Mouse (Mus musculus) heart, embryonic 13.5 days (tissue): ENCODE results near the gene Phospho2. TPM values are rescaled to one million over a fixed set of nuclear protein-coding genes. Genes with fewer than 3 reads are reported as not detected.
A peak's percentile ranks its signal among the peaks of the same experiment; 100 is the strongest.
"Not testable (repeated sequence)": the region's sequence is repeated elsewhere in the genome, so short reads cannot be mapped to it uniquely, and the experiment has no call there.

Experiments
- ATAC-seq: fragments of 200-750 bp; cut with Nextera tagmentation; 2 replicates; pipeline ENCODE4 v1.8.0; 2017; ENCODE audit warnings: moderate TSS enrichment; ENCODE audit not compliant: insufficient number of reproducible peaks, low FRiP score, low TSS enrichment; ENCODE audit errors: extremely low read depth
- H3K27ac ChIP-seq: fragments of 300-500 bp; sonication (generic); replicated peaks from 2 replicates; pipeline ENCODE4 v1.5.1; 2015; ENCODE audit warnings: moderate library complexity, mild to moderate bottlenecking, inconsistent platforms
- H3K27me3 ChIP-seq: fragments of 300-500 bp; sonication (generic); replicated peaks from 2 replicates; pipeline ENCODE4 v1.6.1; 2015; ENCODE audit warnings: mild to moderate bottlenecking, inconsistent platforms
- H3K36me3 ChIP-seq: fragments of 300-500 bp; sonication (generic); 2 replicates; pipeline ENCODE4 v1.6.1; 2015; ENCODE audit warnings: mild to moderate bottlenecking, inconsistent platforms
- H3K4me1 ChIP-seq: fragments of 300-500 bp; sonication (generic); 2 replicates; pipeline ENCODE4 v1.6.1; 2015; ENCODE audit warnings: inconsistent platforms
- H3K4me2 ChIP-seq: fragments of 300-500 bp; sonication (generic); 2 replicates; pipeline ENCODE4 v1.6.1; 2015; ENCODE audit warnings: inconsistent platforms, mild to moderate bottlenecking, moderate library complexity
- H3K4me3 ChIP-seq: fragments of 300-500 bp; sonication (generic); 2 replicates; pipeline ENCODE4 v1.5.1; 2015; ENCODE audit warnings: moderate library complexity, mild to moderate bottlenecking, inconsistent platforms
- H3K9ac ChIP-seq: fragments of 300-500 bp; sonication (generic); 2 replicates; pipeline ENCODE4 v1.6.1; 2015; ENCODE audit warnings: inconsistent platforms, mild to moderate bottlenecking, moderate library complexity
- H3K9me3 ChIP-seq: fragments of 300-500 bp; sonication (generic); 2 replicates; pipeline ENCODE4 v1.6.1; 2016; ENCODE audit warnings: inconsistent platforms
- whole genome bisulfite sequencing: fragments of 180-500 bp; shearing (Covaris S2); methylation state at CpG from one replicate; pipeline ENCODE4 v1.1.7; 2015; ENCODE audit warnings: mixed read lengths; 5-methylcytosine and 5-hydroxymethylcytosine counted together
- polyA plus RNA-seq: library from polyadenylated mRNA; unstranded; fragments of >200 nt; fragmentation: Nextera tagmentation; extraction: Ambion mirVana; gene quantifications from 2 replicates; pipeline ENCODE4 v1.2.1, GENCODE M21; 2015

Phospho2 gene
- polyA plus RNA-seq, 1 experiment from 2014 or later = 14.4 TPM

- no peak overlapping the region for H3K9ac ChIP-seq
- no peaks in the 10 kb centered on the region for H3K4me1 ChIP-seq
- H3K9me3 ChIP-seq = no peaks in the 10 kb centered on the region
- ATAC-seq = peak; percentile 73
- peaks cover 1% of the 10 kb centered on the region for H3K36me3 ChIP-seq
- peak overlapping the region; percentile 13; the same call in 1 of the 2 replicates for H3K4me3 ChIP-seq
- 37% methylated on average over 5 of the region's 5 CpGs for WGBS
- H3K27ac ChIP-seq = no peak overlapping the region
- peak overlapping the region; percentile 26 for H3K4me2 ChIP-seq
- H3K27me3 ChIP-seq = no peaks in the 10 kb centered on the region
Measured at GRCm38 (mm10) chr2:69802911-69803312, 13.5 kb downstream of the Phospho2 start.

GRCm38 (mm10) chr2:69803756-69804155 is 14.3 kb downstream of the Phospho2 start:
- H3K36me3 ChIP-seq = no peaks in the 10 kb centered on the region
- WGBS = 42% methylated on average over 8 of the region's 8 CpGs

GRCm38 (mm10) chr2:69804663-69805062 is 15.2 kb downstream of the Phospho2 start:
- H3K27ac ChIP-seq, ATAC-seq, H3K36me3 ChIP-seq, H3K4me1 ChIP-seq, H3K4me2 ChIP-seq, H3K27me3 ChIP-seq, H3K9ac ChIP-seq, H3K4me3 ChIP-seq, H3K9me3 ChIP-seq: not testable (repeated sequence)
- 72% methylated on average over 9 of the region's 9 CpGs for WGBS

More at GRCm38 (mm10) chr2:69803756-69804155, 14.3 kb downstream of the Phospho2 start:
- Histone ChIP-seq H3K4me1 (no peaks in the 10 kb centered on the region), H3K27me3 (no peaks in the 10 kb centered on the region), H3K4me2 (peak overlapping the region; percentile 26; the same call in 1 of the 2 replicates), H3K9ac (no peak overlapping the region), H3K4me3 (no peak overlapping the region), H3K27ac (no peak overlapping the region), H3K9me3 (no peaks in the 10 kb centered on the region)
- no peak for ATAC-seq

DNA sequence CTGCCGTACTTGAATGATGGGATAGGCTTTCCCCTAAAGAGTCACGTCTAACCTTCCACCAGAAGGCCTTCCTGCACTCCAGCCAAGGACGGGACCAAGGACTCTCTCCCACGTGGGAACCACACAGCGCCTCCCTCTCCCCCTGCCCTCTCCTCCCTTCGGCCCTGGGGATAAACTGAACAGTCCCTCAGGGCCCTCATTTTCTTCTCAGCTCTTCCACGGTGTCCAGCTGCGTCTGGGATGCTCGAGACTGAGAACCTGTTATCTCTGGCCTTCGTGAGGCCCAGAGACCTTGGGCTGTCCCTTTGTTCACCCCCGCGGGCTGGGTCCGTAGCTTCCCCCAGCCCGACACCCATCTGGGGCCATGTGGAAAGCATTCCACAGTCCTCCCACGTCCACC is 20.7 kb downstream of the Phospho2 start:
- Histone ChIP-seq H3K4me2 (no peak overlapping the region), H3K9ac (no peak overlapping the region), H3K36me3 (no peaks in the 10 kb centered on the region), H3K27me3 (no peaks in the 10 kb centered on the region), H3K4me3 (no peak overlapping the region), H3K4me1 (no peaks in the 10 kb centered on the region), H3K27ac (no peak overlapping the region), H3K9me3 (no peaks in the 10 kb centered on the region)
- 38% methylated on average over 15 of the region's 15 CpGs for WGBS
- no peak for ATAC-seq

GRCm38 (mm10) chr2:69811349-69811748 is 21.9 kb downstream of the Phospho2 start:
- not testable (repeated sequence) for ATAC-seq

DNA sequence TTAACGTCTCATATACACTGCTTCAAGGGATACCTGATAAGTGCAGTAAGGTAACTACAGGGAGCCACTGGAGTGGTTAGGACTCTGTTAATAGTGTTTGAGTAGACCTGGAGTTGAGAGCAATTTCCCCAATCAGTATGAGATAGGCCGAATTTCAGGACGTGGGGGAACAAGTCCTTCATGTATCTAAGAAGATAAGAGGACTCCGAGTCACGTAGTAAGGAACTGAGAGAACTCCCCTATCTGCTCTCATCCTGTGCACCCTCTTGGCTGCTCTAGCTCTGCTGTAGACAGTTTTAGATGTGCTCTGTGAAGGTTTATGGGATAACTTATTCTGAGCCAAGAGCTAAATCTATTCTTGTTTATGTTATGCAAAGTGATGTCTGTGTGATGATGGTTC is 27.2 kb downstream of the Phospho2 start:
- H3K27ac ChIP-seq = no peak overlapping the region
- no peak overlapping the region for H3K9ac ChIP-seq
- H3K36me3 ChIP-seq = no peaks in the 10 kb centered on the region
- ATAC-seq = no peak
- H3K4me1 ChIP-seq = peaks cover 17% of the 10 kb centered on the region
- H3K4me2 ChIP-seq = no peak overlapping the region
- WGBS = 19% methylated on average over 5 of the region's 5 CpGs
- H3K27me3 ChIP-seq = no peaks in the 10 kb centered on the region
- no peaks in the 10 kb centered on the region for H3K9me3 ChIP-seq
- H3K4me3 ChIP-seq = no peak overlapping the region

More at GRCm38 (mm10) chr2:69811349-69811748, 21.9 kb downstream of the Phospho2 start:
- not testable (repeated sequence) for H3K36me3 ChIP-seq, H3K4me1 ChIP-seq, H3K27ac ChIP-seq, H3K27me3 ChIP-seq, H3K4me2 ChIP-seq, H3K9ac ChIP-seq, H3K9me3 ChIP-seq, H3K4me3 ChIP-seq
- WGBS = 55% methylated on average over 7 of the region's 7 CpGs

DNA sequence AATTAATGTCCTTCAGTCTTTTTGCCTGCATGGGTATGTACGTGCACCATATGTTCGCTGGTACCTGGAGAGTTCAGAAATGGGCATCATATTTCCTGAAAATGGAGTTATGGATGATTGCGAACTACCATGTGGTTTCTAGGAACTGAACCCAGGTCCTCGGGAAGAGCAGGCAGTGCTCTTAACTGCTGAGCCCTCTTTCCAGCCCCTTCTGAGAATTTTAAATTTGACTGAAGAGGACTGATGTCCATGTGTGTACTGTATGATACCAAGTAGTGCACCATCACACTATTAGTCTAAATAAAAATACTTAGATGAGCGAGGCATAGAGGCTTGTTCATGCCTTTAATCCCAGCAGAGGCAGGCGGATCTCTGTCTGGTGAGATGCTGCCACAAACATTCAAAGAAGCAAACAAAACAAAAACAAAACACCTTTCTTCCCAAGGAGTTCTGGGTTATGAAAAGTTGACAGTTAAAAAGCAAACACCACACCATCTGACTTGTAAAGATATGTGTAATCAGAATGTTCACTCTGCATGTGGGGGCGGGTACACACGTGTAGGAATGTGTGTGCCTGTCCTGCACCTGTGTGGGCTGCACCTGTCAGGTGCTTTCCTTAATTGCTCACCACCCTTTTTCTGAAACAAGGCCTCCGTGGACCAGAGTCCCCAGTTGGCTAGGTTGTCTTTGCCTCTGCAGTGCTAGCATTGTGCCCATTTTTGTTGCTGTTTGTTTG is 29.1 kb downstream of the Phospho2 start:
- no peak for ATAC-seq

DNA sequence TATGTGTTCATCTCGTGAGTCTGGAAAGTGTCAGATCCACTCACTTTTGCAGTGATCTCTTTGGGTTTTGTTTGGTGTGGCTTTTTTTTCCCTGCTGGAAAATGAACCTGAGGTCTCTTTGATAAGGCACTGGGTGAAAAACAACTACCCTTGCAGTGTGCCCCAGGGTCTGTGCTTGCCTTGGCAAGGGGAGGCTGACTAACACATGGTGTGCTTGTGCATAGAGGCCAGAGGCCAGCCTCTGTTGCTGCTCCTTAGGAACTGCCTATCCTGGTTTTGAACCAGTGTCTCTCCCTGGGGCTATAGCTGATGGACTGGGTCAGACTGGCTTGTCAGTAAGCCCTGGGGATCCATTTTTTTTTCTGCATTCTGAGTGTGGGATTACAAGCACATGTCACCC is 30.8 kb downstream of the Phospho2 start:
- H3K27ac ChIP-seq = peak overlapping the region; percentile 56; the same call in 1 of the 2 replicates
- H3K27me3 ChIP-seq = no peaks in the 10 kb centered on the region
- H3K4me3 ChIP-seq = no peak overlapping the region
- peaks cover 38% of the 10 kb centered on the region for H3K4me1 ChIP-seq
- peaks cover 7% of the 10 kb centered on the region; the same call in 1 of the 2 replicates for H3K36me3 ChIP-seq
- H3K9ac ChIP-seq = no peak overlapping the region
- no peaks in the 10 kb centered on the region for H3K9me3 ChIP-seq
- WGBS = 49% methylated on average over 1 of the region's 1 CpGs
- no peak for ATAC-seq
- no peak overlapping the region for H3K4me2 ChIP-seq

More for the DNA sequence above, 29.1 kb downstream of the Phospho2 start:
- Histone ChIP-seq H3K27ac (no peak overlapping the region), H3K36me3 (no peaks in the 10 kb centered on the region), H3K4me3 (no peak overlapping the region), H3K4me1 (peaks cover 21% of the 10 kb centered on the region), H3K27me3 (no peaks in the 10 kb centered on the region), H3K4me2 (no peak overlapping the region), H3K9me3 (no peaks in the 10 kb centered on the region), H3K9ac (no peak overlapping the region)
- WGBS = 72% methylated on average over 9 of the region's 9 CpGs

DNA sequence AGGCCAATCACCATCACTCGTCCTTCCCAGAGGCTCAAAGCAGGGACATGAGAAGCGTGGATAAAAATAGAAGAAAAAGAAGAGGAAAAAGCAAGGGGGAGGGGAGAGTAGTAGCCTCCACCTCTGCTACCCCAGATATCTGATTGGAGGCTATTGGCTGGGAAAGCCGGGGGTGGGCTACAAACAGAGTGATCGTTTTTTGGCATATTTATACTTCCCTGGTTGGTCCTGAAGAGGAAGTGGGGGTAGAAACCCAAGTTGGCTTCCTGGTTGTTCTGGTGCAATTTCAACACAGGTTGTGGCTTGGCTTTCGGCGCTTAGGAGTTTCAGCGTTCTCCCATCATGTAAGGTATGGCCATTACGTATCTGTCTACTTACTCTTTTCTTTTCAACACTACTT is 32.3 kb downstream of the Phospho2 start, which contains the start of gene Klhl23:
TSS of gene Klhl23 (plus strand) at position 234 of the 400 bp plus-strand sequence.
- Histone ChIP-seq H3K36me3 (peaks cover 19% of the 10 kb centered on the region), H3K27me3 (no peaks in the 10 kb centered on the region), H3K9me3 (no peaks in the 10 kb centered on the region), H3K4me1 (peaks cover 45% of the 10 kb centered on the region), H3K4me3 (peak within 1 kb of the TSS; percentile 88), H3K4me2 (peak within 1 kb of the TSS; percentile 85), H3K9ac (peak within 1 kb of the TSS; percentile 98), H3K27ac (peak within 1 kb of the TSS; percentile 98)
- no peak for ATAC-seq
- 2% methylated on average over 8 of the region's 8 CpGs for WGBS

DNA sequence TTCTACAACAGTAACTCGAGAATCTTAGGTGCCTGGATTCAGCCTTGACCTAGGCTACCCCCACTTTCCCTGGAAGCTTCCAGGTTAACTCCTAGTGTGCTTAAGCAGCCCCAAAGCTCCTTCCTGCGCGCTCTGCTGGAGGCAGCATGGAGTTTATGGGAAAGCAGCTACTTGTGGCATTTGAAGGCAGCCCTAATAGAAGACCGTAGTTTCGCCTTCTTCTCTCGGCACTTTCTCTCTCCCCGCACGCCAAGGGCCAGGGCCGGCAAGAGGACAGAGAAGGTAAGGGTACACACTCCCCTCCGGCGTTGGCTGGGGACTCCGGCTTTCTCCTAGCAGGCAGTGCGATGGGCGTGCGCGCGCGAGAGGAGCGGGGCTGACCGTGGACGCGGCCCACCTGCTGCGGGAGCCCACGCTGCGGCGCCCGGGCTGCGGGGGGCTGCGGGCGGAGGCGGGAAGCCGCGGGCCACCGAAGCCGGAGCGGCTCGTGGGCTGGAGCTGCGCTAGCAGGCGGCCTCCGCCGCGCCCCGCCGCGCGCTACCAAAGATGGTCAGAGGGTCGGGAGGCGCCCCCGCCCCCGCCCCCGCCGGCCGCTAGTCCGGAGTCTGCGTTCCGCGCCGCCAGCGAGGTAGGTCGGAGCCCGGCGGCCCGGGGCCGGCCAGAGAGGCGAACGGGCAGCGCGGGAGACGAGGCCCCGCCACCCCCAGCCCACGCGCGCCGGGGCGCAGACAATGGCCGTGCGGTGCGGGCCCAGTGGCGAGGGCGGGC is 33.1 kb downstream of the Phospho2 start:
- H3K9me3 ChIP-seq = no peaks in the 10 kb centered on the region
- peak overlapping the region; percentile 98 for H3K9ac ChIP-seq
- peaks cover 22% of the 10 kb centered on the region for H3K36me3 ChIP-seq
- peak; percentile 79; the same call in 1 of the 2 replicates for ATAC-seq
- H3K4me3 ChIP-seq = peak overlapping the region; percentile 88
- H3K4me1 ChIP-seq = peaks cover 45% of the 10 kb centered on the region
- under 1% methylated on average over 79 of the region's 80 CpGs for WGBS
- H3K4me2 ChIP-seq = peak overlapping the region; percentile 85
- H3K27me3 ChIP-seq = no peaks in the 10 kb centered on the region
- H3K27ac ChIP-seq = peak overlapping the region; percentile 98

- 0 out of 2 replicates have a peak, but pooled peaks have one; percentile 39 for ATAC-seq
- H3K27me3 ChIP-seq = no peaks in the 10 kb centered on the region
- no peaks in the 10 kb centered on the region for H3K9me3 ChIP-seq
- peak overlapping the region; percentile 85 for H3K4me2 ChIP-seq
- H3K4me3 ChIP-seq = peak overlapping the region; percentile 88
- 2% methylated on average over 45 of the region's 45 CpGs for WGBS
- H3K36me3 ChIP-seq = peaks cover 25% of the 10 kb centered on the region
- peak overlapping the region; percentile 98 for H3K9ac ChIP-seq
- peaks cover 49% of the 10 kb centered on the region for H3K4me1 ChIP-seq
- H3K27ac ChIP-seq = peak overlapping the region; percentile 98
Measured at GRCm38 (mm10) chr2:69823129-69823677, 33.8 kb downstream of the Phospho2 start.
